Mouse (Mus musculus) lung, embryonic 14.5 days (tissue): Measurements from ENCODE around the gene Cxcr5. TPM values are rescaled to one million over a fixed set of nuclear protein-coding genes. Genes with fewer than 3 reads are reported as not detected.

ENCODE experiments used
- ATAC-seq: fragments of 200-750 bp; cut with Nextera tagmentation; 2 replicates; pipeline ENCODE4 v1.8.0; 2017; ENCODE audit warnings: mild to moderate bottlenecking, moderate TSS enrichment, moderate library complexity; ENCODE audit not compliant: insufficient read depth
- DNase-seq: peaks from one replicate; pipeline ENCODE4 v3.0.0-alpha.2; 2015
- H3K27ac ChIP-seq: fragments of 300-500 bp; sonication (generic); 2 replicates; pipeline ENCODE4 v1.5.1; 2014; ENCODE audit warnings: low read depth, mild to moderate bottlenecking, moderate library complexity
- H3K27me3 ChIP-seq: fragments of 300-500 bp; sonication (generic); 2 replicates; pipeline ENCODE4 v1.6.1; 2014; ENCODE audit warnings: low read length, control low read depth; ENCODE audit not compliant: insufficient read depth
- H3K36me3 ChIP-seq: fragments of 300-500 bp; sonication (generic); 2 replicates; pipeline ENCODE4 v1.6.1; 2014; ENCODE audit warnings: control low read depth; ENCODE audit not compliant: insufficient read depth
- H3K4me1 ChIP-seq: fragments of 300-500 bp; sonication (generic); 2 replicates; pipeline ENCODE4 v1.6.1; 2014; ENCODE audit warnings: antibody characterized with exemption, control low read depth; ENCODE audit not compliant: insufficient read depth
- H3K4me2 ChIP-seq: fragments of 300-500 bp; sonication (generic); 2 replicates; pipeline ENCODE4 v1.6.1; 2014; ENCODE audit warnings: mild to moderate bottlenecking
- H3K4me3 ChIP-seq: fragments of 300-500 bp; sonication (generic); 2 replicates; pipeline ENCODE4 v1.5.1; 2014; ENCODE audit warnings: low read depth, low read length
- H3K9ac ChIP-seq: fragments of 300-500 bp; sonication (generic); 2 replicates; pipeline ENCODE4 v1.6.1; 2014
- H3K9me3 ChIP-seq: fragments of 300-500 bp; sonication (generic); 2 replicates; pipeline ENCODE4 v1.6.1; 2016; ENCODE audit warnings: low read depth, low read length, control low read depth
- CTCF ChIP-seq: IDR thresholded peaks from 2 replicates; pipeline ENCODE4 v1.5.1; 2016; ENCODE audit warnings: antibody characterized with exemption, low read depth
- WGBS: fragments of 180-500 bp; shearing (Covaris S2); extraction: QIAGEN DNeasy Blood & Tissue Kit; methylation state at CpG from one replicate; pipeline ENCODE4 v1.1.7; 2014; 5-methylcytosine and 5-hydroxymethylcytosine counted together
- polyA plus RNA-seq: library from polyadenylated mRNA; unstranded; fragments of >200 nt; fragmentation: Nextera tagmentation; extraction: Ambion mirVana; gene quantifications from 2 replicates; pipeline ENCODE4 v1.2.1, GENCODE M21; 2014

The Cxcr5 gene
- polyA plus RNA-seq, 1 experiment from 2014 or later, result not detected

DNA sequence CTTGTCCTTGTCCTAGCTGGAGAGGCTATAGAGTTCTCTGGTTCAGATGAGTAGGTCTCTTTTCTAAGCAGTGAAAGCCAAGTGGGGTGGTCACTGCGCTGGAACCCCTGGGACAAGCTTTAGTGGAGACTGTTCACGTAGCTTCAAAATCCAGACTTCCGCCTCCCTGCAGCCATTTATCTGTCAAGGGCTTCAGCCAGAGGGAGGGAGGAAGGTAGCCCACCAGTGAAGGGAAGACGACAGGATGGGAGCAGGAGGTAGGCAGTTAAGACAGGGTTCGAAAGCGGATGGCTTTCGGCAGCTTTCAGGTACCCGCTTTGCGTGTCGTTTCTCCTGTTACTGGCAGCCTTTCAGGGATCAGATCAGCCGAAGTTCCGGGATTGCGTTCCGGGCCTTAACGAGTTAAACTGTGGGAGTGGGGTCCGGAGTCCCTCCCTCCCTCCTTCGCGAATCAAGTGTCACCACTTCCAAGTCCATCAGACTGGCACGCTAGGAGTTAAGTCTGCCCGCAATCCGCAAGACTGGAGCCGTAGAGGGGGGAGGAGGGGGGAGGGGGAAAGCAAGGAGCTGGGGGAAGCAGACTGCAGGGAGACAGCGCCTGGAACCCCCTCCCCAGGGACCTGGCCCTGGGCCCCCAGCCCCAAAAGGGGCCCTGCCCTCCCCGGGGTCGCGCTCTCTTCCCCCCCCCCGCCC, 83.3 kb downstream of the Cxcr5 start:
- Histone ChIP-seq H3K9me3 (no peaks in the 10 kb centered on the region), H3K9ac (peak overlapping the region; percentile 82), H3K27ac (peak overlapping the region; percentile 99), H3K4me1 (no peaks in the 10 kb centered on the region), H3K27me3 (no peaks in the 10 kb centered on the region), H3K4me3 (peak overlapping the region; percentile 75), H3K36me3 (no peaks in the 10 kb centered on the region), H3K4me2 (peak overlapping the region; percentile 72)
- TF ChIP-seq CTCF, result no peak
- ATAC-seq (peak; percentile 62), DNase-seq (peak; percentile 95)
- WGBS, result under 1% methylated on average over 25 of the region's 27 CpGs

DNA sequence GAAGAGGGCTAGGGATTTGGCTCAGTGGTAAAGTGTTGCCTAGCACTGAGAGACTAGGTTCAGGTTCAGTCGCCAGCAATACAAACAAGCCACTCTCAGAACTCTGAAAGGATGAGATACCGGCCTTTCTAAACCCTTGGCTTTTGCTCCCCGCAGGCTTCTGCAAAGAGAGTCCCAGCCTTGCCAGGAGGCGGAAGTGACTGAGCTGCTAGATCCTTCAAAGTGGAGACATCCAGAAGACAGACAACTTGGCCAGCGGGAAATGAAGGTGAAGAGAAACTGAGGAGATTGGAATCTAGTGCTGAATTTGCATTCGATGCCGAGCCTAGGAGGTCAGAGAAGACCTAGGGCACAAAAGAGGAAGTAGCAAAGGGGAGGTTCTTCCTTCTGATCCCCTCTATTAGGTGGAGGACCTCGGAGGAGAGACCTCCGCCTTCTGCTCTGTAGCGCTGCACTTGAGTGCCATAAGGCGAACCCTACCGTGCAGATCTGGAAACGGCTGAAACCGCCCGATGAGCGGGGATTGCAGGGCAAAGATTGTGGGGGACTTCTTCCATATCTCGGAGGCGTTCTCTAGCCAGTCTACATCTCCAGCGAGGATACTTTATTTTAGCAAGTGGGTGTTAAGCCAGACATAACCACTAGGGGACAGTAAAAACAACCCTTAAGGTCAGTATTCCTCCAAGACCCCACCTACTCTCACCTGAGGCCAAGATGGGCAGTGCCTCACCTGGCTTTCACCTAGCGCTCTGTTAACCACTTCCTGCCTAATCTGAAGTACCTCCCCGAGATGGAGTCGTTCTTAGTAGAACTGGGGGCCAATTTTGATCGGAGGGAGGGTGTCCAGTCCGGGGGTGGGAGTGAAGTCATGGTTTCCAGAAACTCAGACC, 84.1 kb downstream of the Cxcr5 start:
- H3K9me3 ChIP-seq, result no peaks in the 10 kb centered on the region
- TF ChIP-seq CTCF, result peak; percentile 94
- DNase-seq (peak; percentile 93), ATAC-seq (no peak; the same call in 1 of the 2 replicates)
- peak overlapping the region; percentile 75 for H3K4me3 ChIP-seq
- peak overlapping the region; percentile 99 for H3K27ac ChIP-seq
- 4% methylated on average over 24 of the region's 24 CpGs for WGBS
- no peaks in the 10 kb centered on the region for H3K4me1 ChIP-seq
- H3K27me3 ChIP-seq, result no peaks in the 10 kb centered on the region
- peak overlapping the region; percentile 82; the same call in 1 of the 2 replicates for H3K9ac ChIP-seq
- H3K4me2 ChIP-seq, result peak overlapping the region; percentile 72
- no peaks in the 10 kb centered on the region for H3K36me3 ChIP-seq

DNA sequence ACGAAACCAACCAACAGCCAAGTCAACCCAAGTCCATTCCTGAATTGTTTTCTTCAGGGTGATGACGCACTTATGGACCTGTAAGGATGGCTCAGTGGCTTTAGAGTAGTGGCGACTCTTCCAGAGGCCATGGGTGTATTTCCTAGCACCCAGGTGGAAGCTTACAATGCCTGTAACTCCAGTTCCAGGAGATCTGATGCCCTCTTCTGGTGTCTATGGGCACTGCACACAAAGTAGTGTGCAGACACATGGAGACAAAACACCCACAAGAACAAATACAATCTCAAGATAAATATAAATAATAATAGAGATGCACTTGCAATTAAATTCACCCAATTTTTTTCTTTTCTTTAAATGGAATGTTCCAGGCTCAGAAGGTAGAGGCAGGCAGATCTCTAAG, 85.7 kb downstream of the Cxcr5 start:
- Histone ChIP-seq H3K4me3 (no peak overlapping the region), H3K36me3 (no peaks in the 10 kb centered on the region), H3K4me2 (no peak overlapping the region), H3K27me3 (no peaks in the 10 kb centered on the region), H3K9me3 (no peaks in the 10 kb centered on the region), H3K27ac (no peak overlapping the region), H3K4me1 (no peaks in the 10 kb centered on the region), H3K9ac (no peak overlapping the region)
- 89% methylated on average over 3 of the region's 3 CpGs for WGBS
- DNase-seq (peak; percentile 4), ATAC-seq (no peak)
- peak; percentile 40 for TF ChIP-seq CTCF

DNA sequence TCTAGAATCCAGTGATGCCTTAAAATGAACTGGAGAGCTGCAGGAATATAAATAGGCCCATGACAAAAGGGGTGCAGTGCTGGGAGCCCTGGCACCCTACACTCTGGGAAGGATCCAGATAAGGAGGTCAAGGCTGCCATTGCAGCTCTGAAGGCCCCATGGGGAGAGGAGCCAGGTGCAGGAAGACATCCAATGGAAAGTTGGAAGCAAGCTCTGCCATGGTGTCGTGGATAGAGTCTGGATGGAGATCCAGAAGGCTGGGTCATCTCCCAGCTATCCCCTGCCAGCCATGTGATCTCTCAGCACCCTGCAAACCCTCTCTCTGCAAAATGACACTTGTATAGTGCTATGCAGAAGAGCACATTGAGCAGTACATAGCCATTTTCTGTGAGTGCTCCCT, 87.3 kb downstream of the Cxcr5 start:
- WGBS, result 24% methylated on average over 1 of the region's 1 CpGs
- H3K4me3 ChIP-seq, result no peak overlapping the region
- no peaks in the 10 kb centered on the region for H3K4me1 ChIP-seq
- H3K9me3 ChIP-seq, result no peaks in the 10 kb centered on the region
- H3K4me2 ChIP-seq, result no peak overlapping the region
- ATAC-seq (no peak), DNase-seq (no peak)
- H3K9ac ChIP-seq, result no peak overlapping the region
- no peaks in the 10 kb centered on the region for H3K36me3 ChIP-seq
- no peak for TF ChIP-seq CTCF
- H3K27me3 ChIP-seq, result no peaks in the 10 kb centered on the region
- H3K27ac ChIP-seq, result no peak overlapping the region

DNA sequence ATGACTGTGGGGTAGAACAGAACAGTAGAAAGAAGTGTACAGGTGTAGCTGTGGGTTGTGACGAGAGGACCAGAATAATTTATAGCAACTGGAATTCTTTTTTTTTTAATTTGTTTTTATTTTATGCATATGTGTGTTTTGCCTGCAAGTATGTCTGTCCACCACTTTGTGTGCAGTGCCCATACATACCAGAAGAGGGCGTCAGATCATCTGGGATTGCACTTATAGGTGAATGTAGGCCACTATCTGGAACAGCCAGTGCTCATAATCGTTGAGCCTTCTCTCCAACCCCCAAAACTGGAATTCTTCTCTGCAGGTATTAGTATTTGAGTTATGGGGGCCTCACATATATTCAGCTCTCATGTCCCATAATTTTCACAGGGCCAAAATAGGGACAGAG, 88.5 kb downstream of the Cxcr5 start:
- Histone ChIP-seq H3K4me3 (no peak overlapping the region), H3K4me2 (no peak overlapping the region), H3K36me3 (no peaks in the 10 kb centered on the region), H3K9ac (no peak overlapping the region), H3K9me3 (no peaks in the 10 kb centered on the region), H3K4me1 (no peaks in the 10 kb centered on the region), H3K27me3 (no peaks in the 10 kb centered on the region), H3K27ac (no peak overlapping the region)
- no peak for DNase-seq
- ATAC-seq, result no peak
- TF ChIP-seq CTCF, result peak; percentile 37
- 54% methylated on average over 3 of the region's 3 CpGs for WGBS

DNA sequence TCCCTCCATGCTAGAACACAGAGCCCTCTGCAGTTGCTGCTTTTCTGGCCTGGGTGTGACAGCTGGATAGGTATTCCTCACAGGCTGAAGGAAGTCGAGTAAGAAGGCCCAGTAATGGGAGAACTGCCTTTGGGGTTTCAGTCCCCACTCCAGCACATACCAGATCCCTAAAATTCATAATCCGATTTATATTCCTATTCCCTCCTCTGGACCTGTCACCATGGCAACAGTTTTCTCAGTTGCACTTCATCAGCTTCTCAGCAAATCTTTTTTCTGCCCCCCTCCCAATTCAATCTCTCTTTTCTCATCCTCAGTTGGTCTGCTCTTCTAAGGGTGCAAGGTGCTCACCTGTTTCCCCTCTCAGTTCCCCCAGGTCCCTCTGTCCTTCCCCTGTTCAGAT, 92.9 kb downstream of the Cxcr5 start:
- DNase-seq (no peak), ATAC-seq (no peak)
- Histone ChIP-seq H3K4me3 (no peak overlapping the region), H3K36me3 (no peaks in the 10 kb centered on the region), H3K9ac (no peak overlapping the region), H3K27ac (no peak overlapping the region), H3K9me3 (no peaks in the 10 kb centered on the region), H3K4me1 (no peaks in the 10 kb centered on the region), H3K27me3 (no peaks in the 10 kb centered on the region), H3K4me2 (no peak overlapping the region)
- TF ChIP-seq CTCF, result no peak
- 50% methylated on average over 2 of the region's 2 CpGs for WGBS

DNA sequence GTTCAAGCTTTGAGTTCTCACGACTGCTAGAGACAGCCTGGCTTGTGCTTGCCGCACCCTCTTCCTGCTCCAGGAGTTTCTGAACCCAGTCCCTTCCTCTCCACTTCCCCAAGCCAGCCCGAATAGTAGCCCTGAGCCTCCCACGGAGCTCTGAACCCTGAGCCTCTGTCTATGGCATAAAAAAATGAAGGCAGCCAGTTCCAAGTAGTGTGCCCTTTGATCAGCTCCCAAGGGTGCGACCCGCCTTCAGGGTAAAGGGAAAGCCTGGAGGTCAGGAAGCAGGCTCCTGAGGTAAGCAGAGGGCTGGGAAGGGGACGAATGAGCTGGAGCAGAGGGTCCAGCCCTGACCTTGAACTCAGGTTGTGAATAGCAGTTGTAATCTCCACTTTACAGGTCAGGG, 93.5 kb downstream of the Cxcr5 start:
- 49% methylated on average over 7 of the region's 7 CpGs for WGBS
- DNase-seq (no peak), ATAC-seq (no peak)
- Histone ChIP-seq H3K9ac (no peak overlapping the region), H3K4me1 (no peaks in the 10 kb centered on the region), H3K9me3 (no peaks in the 10 kb centered on the region), H3K27ac (no peak overlapping the region), H3K27me3 (no peaks in the 10 kb centered on the region), H3K4me2 (no peak overlapping the region), H3K36me3 (no peaks in the 10 kb centered on the region), H3K4me3 (no peak overlapping the region)
- TF ChIP-seq CTCF, result no peak
